ENCODE assay signal across 14 mouse cellular contexts in genomic region chr16:8595411-8595810, GRCm38 (mm10). TPM values are rescaled to one million over a fixed set of nuclear protein-coding genes. Genes with fewer than 3 reads are reported as not detected.
DNase-seq lines count a peak whose midpoint lies in the region; ATAC-seq and TF ChIP-seq lines count a peak whose summit lies in the region.
"Had no signal": no experiment of that assay in that cellular context is flagged by ENCODE, and none has a peak within 500 bp of the region (broad histone marks: within the 10 kb centered on the region; RNA-seq: fewer than 3 reads in every experiment).

No protein-coding gene starts in this region.

- no peaks in the 10 kb centered on the region for H3K79me2 ChIP-seq in liver, adult 2 months (ENCODE audit: control insufficient read depth, insufficient read depth, low read length)

- peaks cover 20% of the 10 kb centered on the region for H3K4me1 ChIP-seq in liver, adult 2 months (ENCODE audit: control insufficient read depth, insufficient read depth, low read length)
- no peaks in the 10 kb centered on the region for H3K4me1 ChIP-seq in liver, embryonic 11.5 days (replicated peaks; ENCODE audit: control insufficient read depth, insufficient read depth, low read length)
- H3K4me1 ChIP-seq: midbrain, embryonic 13.5 days had no signal

- no peak overlapping the region for H3K4me3 ChIP-seq in liver, adult 2 months (ENCODE audit: insufficient read depth, low read depth, low read length)
- no peak overlapping the region for H3K4me3 ChIP-seq in liver, embryonic 11.5 days (ENCODE audit: low read depth, low read length)
- H3K4me3 ChIP-seq: limb, embryonic 13.5 days; midbrain, embryonic 13.5 days had no signal

- ATAC-seq in liver, embryonic 11.5 days (replicated peaks; ENCODE audit: low FRiP score), result no peak
- peak; percentile 74 for ATAC-seq in frontal cortex, adult (ENCODE audit: low TSS enrichment)
- no peak for ATAC-seq in erythroid progenitor cell, adult 5-6 weeks (replicated peaks; ENCODE audit: low FRiP score, poor library complexity, severe bottlenecking)
- ATAC-seq: activated CD4-positive, CD25-positive, alpha-beta regulatory T cell, adult 4 months; intestine, embryonic 16.5 days; midbrain, embryonic 13.5 days had no signal

- no peaks in the 10 kb centered on the region for H3K27me3 ChIP-seq in liver, adult 2 months (ENCODE audit: control insufficient read depth, insufficient read depth, low read length)
- H3K27me3 ChIP-seq in liver, embryonic 11.5 days (replicated peaks; ENCODE audit: control insufficient read depth, insufficient read depth, low read length), result no peaks in the 10 kb centered on the region
- H3K27me3 ChIP-seq: limb, embryonic 13.5 days; midbrain, embryonic 13.5 days had no signal

- 44% methylated on average over 4 of the region's 4 CpGs for WGBS in liver, adult 2 months
- 73% methylated on average over 4 of the region's 4 CpGs for WGBS in liver, embryonic 11.5 days

- H3K36me3 ChIP-seq in liver, adult 2 months (ENCODE audit: control insufficient read depth, insufficient read depth, low read length), result peaks cover 3% of the 10 kb centered on the region
- H3K36me3 ChIP-seq in liver, embryonic 11.5 days (ENCODE audit: control insufficient read depth, insufficient read depth, low read length), result no peaks in the 10 kb centered on the region

- DNase-seq in liver, adult 2 months (ENCODE audit: extremely low read depth, low read depth, low spot score), result peak; percentile 91
- DNase-seq in liver, embryonic 11.5 days (ENCODE audit: low spot score), result no peak
- peak; percentile 64 to 71 for DNase-seq in layer of hippocampus, postnatal 10 days (ENCODE audit: low spot score in 2 of 2)
- peak; percentile 52 for DNase-seq in right cerebral cortex, postnatal 14 days
- DNase-seq in cerebellum, adult 9-11 months, result no peak
- DNase-seq: cerebellum, adult 8-10 months had no signal

- no peak for TF ChIP-seq POLR2A in liver, adult 2 months (IDR thresholded peaks at IDR 0.05; ENCODE audit: extremely low read depth, insufficient read depth, low read length)

- no peak overlapping the region for H3K4me2 ChIP-seq in liver, embryonic 11.5 days
- H3K4me2 ChIP-seq: heart, embryonic 11.5 days; limb, embryonic 13.5 days; midbrain, embryonic 13.5 days had no signal

- H3K9ac ChIP-seq in liver, adult 2 months (ENCODE audit: low read depth, low read length), result no peak overlapping the region
- H3K9ac ChIP-seq in liver, embryonic 11.5 days (ENCODE audit: low read depth, low read length), result no peak overlapping the region
- H3K9ac ChIP-seq: limb, embryonic 13.5 days; midbrain, embryonic 13.5 days had no signal

- H3K9me3 ChIP-seq in liver, embryonic 11.5 days (ENCODE audit: control insufficient read depth, low read length), result no peaks in the 10 kb centered on the region
- H3K9me3 ChIP-seq: limb, embryonic 13.5 days; midbrain, embryonic 13.5 days had no signal

- peak overlapping the region; percentile 64 for H3K27ac ChIP-seq in liver, adult 2 months (replicated peaks; ENCODE audit: insufficient read depth, low read depth, low read length)
- H3K27ac ChIP-seq in liver, embryonic 11.5 days (ENCODE audit: low read depth, low read length), result no peak overlapping the region
- H3K27ac ChIP-seq: limb, embryonic 13.5 days; midbrain, embryonic 13.5 days; stomach, postnatal 0 days had no signal

- no peak for TF ChIP-seq CTCF in liver, adult 2 months (IDR thresholded peaks at IDR 0.05; ENCODE audit: low read depth, low read length)

RNA-seq across cellular contexts. Expression of gene Pmm2, which starts 42.1 kb away (rescaled TPM):
- total RNA-seq in liver, adult 2 months (2014; rRNA removed), result 27.9 and 30.5 TPM in 2 replicates
- 54.9 and 65.2 TPM in 2 replicates for polyA plus RNA-seq in liver, adult 2 months (2012; rRNA removed)
- polyA plus RNA-seq in liver, embryonic 11.5 days (2014; fragmentation: Nextera tagmentation; extraction: Ambion mirVana), result 52.9 and 55.8 TPM in 2 replicates
- total RNA-seq in layer of hippocampus, postnatal 10 days (2021), result 10 to 100 TPM; 32.3 to 32.5 TPM
- 80.1 and 96.9 TPM in 2 replicates for total RNA-seq in erythroid progenitor cell, adult 5-6 weeks (2015; ENCODE audit: low replicate concordance)
- total RNA-seq in erythroid progenitor cell, adult 5-6 weeks (2017; ENCODE audit: low replicate concordance), result 118 and 123 TPM in 2 replicates

RNA-seq across cellular contexts. Expression of gene Tmem186, which starts 42.1 kb away (rescaled TPM):
- total RNA-seq in liver, adult 2 months (2014; rRNA removed), result 6.5 and 7.0 TPM in 2 replicates
- 8.0 and 8.7 TPM in 2 replicates for polyA plus RNA-seq in liver, adult 2 months (2012; rRNA removed)
- polyA plus RNA-seq in liver, embryonic 11.5 days (2014; fragmentation: Nextera tagmentation; extraction: Ambion mirVana), result 16.4 and 19.4 TPM in 2 replicates
- total RNA-seq in layer of hippocampus, postnatal 10 days (2021), result 10 to 100 TPM; 10.9 to 11.1 TPM
- total RNA-seq in erythroid progenitor cell, adult 5-6 weeks (2015; ENCODE audit: low replicate concordance), result 6.7 and 11.9 TPM in 2 replicates
- 10.9 and 12.5 TPM in 2 replicates for total RNA-seq in erythroid progenitor cell, adult 5-6 weeks (2017; ENCODE audit: low replicate concordance)

Comparison
In these comparisons a context has a peak if more than half of its experiments do, and no peak if none do; other contexts are left out.
1. DNase-seq: peak in liver, adult 2 months (single experiment), layer of hippocampus, postnatal 10 days (2 of 2) and right cerebral cortex, postnatal 14 days (single experiment); none in liver, embryonic 11.5 days (single experiment) and cerebellum, adult 9-11 months (single experiment).